Mouse (Mus musculus) testis, adult 2 months (tissue): ENCODE results near the gene Golph3.

Experiments used
- CTCF ChIP-seq: fragments of 200-500 bp; IDR thresholded peaks from 2 replicates; pipeline ENCODE4 v1.5.1; 2012; ENCODE audit warnings: low read depth, mild to moderate bottlenecking, inconsistent platforms, low read length, moderate library complexity; ENCODE audit not compliant: control insufficient read depth, insufficient read depth, insufficient replicate concordance
- POLR2A ChIP-seq: fragments of 200-500 bp; IDR thresholded peaks from 2 replicates; pipeline ENCODE4 v1.6.1; 2012; ENCODE audit warnings: low read depth, mild to moderate bottlenecking, inconsistent platforms, low read length, moderate library complexity; ENCODE audit not compliant: control insufficient read depth

GRCm38 (mm10) chr15:12290330-12290729 lies 30.9 kb upstream of the Golph3 start:
- TF ChIP-seq CTCF (no peak), POLR2A (no peak)
